Mouse (Mus musculus): ENCODE data around the gene Akt3. TPM values are rescaled to one million over a fixed set of nuclear protein-coding genes. Genes with fewer than 3 reads are reported as not detected.

Akt3 gene
- polyA plus RNA-seq, 1 experiment from 2014 or later, result 4.0 TPM

DNA sequence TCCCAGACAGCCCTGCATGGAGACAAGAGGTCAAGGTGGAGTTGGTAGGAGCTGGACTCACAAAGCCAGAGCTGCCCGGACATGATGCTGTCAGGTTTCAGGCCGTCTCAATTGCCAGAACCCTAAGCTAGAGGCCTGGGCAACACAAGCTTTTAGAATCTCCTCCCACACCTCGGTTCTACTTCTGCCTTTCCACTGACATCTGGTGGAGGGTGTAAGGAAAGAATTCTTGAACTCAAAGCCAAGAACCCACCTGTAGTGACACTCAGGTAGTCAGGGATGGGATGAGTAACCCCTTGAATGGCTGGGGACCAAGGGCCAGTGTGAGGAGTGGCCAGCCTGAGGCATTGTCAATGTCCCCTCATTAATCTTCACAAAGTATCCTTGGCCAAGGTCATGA, 235.3 kb downstream of the Akt3 start:
- no peaks in the 10 kb centered on the region for H3K9me3 ChIP-seq (ENCODE audit: low read length)
- H3K27ac ChIP-seq (ENCODE audit: low read length), result no peak overlapping the region
- no peaks in the 10 kb centered on the region for H3K36me3 ChIP-seq (ENCODE audit: insufficient read depth, low read length)
- H3K27me3 ChIP-seq (replicated peaks; ENCODE audit: insufficient read depth, low read length), result no peaks in the 10 kb centered on the region
- H3K4me2 ChIP-seq (replicated peaks; ENCODE audit: low read depth, low read length), result no peak overlapping the region
- H3K9ac ChIP-seq (replicated peaks; ENCODE audit: low read depth), result no peak overlapping the region
- H3K4me3 ChIP-seq (ENCODE audit: low read depth, low read length), result no peak overlapping the region
- no peak for DNase-seq (ENCODE audit: low spot score)
- TF ChIP-seq EP300 (IDR thresholded peaks at IDR 0.05), result no peak
- TF ChIP-seq CTCF (IDR thresholded peaks at IDR 0.05), result no peak
- no peaks in the 10 kb centered on the region for H3K4me1 ChIP-seq (ENCODE audit: insufficient read depth, low read depth, low read length)
- WGBS, result 64% methylated on average over 3 of the region's 3 CpGs
- no peak for ATAC-seq

DNA sequence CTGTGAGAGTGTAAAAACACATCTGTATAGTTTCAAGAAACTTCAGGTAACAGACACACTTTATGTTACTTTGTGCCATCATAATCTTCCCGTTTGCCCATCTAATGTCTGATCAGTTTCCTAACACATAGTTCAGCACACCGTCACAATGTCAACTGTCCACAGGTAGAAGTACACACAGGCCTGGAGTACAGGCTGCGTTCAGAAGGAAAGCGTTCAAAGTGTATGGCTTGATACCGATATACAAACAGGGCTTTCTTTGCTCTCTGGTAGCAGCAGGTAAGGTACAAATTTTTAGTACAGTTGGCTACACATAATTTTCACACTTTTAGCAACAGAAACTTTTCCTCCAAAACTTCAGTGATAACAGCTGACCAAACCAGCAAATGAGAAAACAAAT, 238.3 kb downstream of the Akt3 start:
- Histone ChIP-seq H3K27me3 (replicated peaks; ENCODE audit: insufficient read depth, low read length) (no peaks in the 10 kb centered on the region), H3K4me3 (ENCODE audit: low read depth, low read length) (no peak overlapping the region), H3K9me3 (ENCODE audit: low read length) (no peaks in the 10 kb centered on the region), H3K4me2 (replicated peaks; ENCODE audit: low read depth, low read length) (no peak overlapping the region), H3K36me3 (ENCODE audit: insufficient read depth, low read length) (no peaks in the 10 kb centered on the region), H3K9ac (replicated peaks; ENCODE audit: low read depth) (no peak overlapping the region), H3K27ac (ENCODE audit: low read length) (no peak overlapping the region), H3K4me1 (ENCODE audit: insufficient read depth, low read depth, low read length) (peaks cover 2% of the 10 kb centered on the region; the same call in 1 of the 2 replicates)
- TF ChIP-seq EP300 (IDR thresholded peaks at IDR 0.05) (no peak), CTCF (IDR thresholded peaks at IDR 0.05) (no peak)
- DNase-seq (ENCODE audit: low spot score) (no peak), ATAC-seq (no peak)
- 94% methylated on average over 5 of the region's 5 CpGs for WGBS

DNA sequence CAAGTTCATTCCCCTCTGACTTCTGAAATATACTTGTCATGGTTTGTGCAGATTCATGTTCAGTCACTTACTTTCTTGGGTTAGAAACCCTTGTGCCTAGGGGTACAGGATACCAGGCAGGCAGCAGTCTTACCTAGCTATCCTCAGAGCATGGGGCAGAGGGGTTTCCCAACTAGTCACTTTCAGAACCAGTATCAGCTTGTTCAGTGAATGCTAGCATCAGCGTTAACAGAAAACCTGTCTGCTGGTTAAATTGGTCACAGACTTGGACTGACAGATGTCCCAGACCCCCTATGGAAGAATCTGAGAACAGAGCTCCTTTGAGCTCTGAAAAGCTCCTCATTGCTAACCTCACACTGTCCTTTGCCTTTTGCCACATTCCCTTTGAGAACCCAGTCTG, 239.3 kb downstream of the Akt3 start:
- DNase-seq (ENCODE audit: low spot score), result no peak
- Histone ChIP-seq H3K4me3 (ENCODE audit: low read depth, low read length) (no peak overlapping the region), H3K4me2 (replicated peaks; ENCODE audit: low read depth, low read length) (no peak overlapping the region), H3K36me3 (ENCODE audit: insufficient read depth, low read length) (no peaks in the 10 kb centered on the region), H3K9me3 (ENCODE audit: low read length) (no peaks in the 10 kb centered on the region), H3K4me1 (ENCODE audit: insufficient read depth, low read depth, low read length) (peaks cover 8% of the 10 kb centered on the region; the same call in 1 of the 2 replicates), H3K27ac (ENCODE audit: low read length) (no peak overlapping the region), H3K27me3 (replicated peaks; ENCODE audit: insufficient read depth, low read length) (no peaks in the 10 kb centered on the region), H3K9ac (replicated peaks; ENCODE audit: low read depth) (no peak overlapping the region)
- 83% methylated on average over 1 of the region's 1 CpGs for WGBS
- TF ChIP-seq CTCF (IDR thresholded peaks at IDR 0.05) (no peak), EP300 (IDR thresholded peaks at IDR 0.05) (no peak)
- no peak for ATAC-seq

DNA sequence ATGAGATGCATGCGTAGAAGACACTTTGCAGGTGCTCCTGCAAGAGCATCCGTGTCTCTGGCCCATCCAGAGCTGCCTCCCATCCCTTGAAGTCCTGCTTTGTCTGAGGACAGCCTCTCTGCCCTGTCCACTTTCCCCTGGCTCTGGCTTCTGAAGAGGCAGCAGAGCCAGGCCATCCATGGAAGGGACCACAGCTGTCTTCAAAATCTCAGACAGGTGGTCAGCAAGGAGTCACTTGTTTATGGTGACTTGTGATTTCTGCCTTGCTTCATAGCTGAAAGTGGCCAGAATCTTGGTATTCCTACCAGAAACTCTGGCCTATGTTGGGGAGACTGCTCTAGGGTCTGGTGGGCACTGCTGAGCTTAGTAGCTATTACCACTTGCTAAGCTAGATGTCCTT, 241.3 kb downstream of the Akt3 start:
- Histone ChIP-seq H3K4me1 (ENCODE audit: insufficient read depth, low read depth, low read length) (peaks cover 8% of the 10 kb centered on the region; the same call in 1 of the 2 replicates), H3K9me3 (ENCODE audit: low read length) (no peaks in the 10 kb centered on the region), H3K36me3 (ENCODE audit: insufficient read depth, low read length) (no peaks in the 10 kb centered on the region), H3K27ac (ENCODE audit: low read length) (no peak overlapping the region), H3K27me3 (replicated peaks; ENCODE audit: insufficient read depth, low read length) (no peaks in the 10 kb centered on the region), H3K4me3 (ENCODE audit: low read depth, low read length) (no peak overlapping the region), H3K9ac (replicated peaks; ENCODE audit: low read depth) (no peak overlapping the region), H3K4me2 (replicated peaks; ENCODE audit: low read depth, low read length) (no peak overlapping the region)
- ATAC-seq (no peak), DNase-seq (ENCODE audit: low spot score) (no peak)
- TF ChIP-seq EP300 (IDR thresholded peaks at IDR 0.05) (no peak), CTCF (IDR thresholded peaks at IDR 0.05) (no peak)
- 83% methylated on average over 2 of the region's 2 CpGs for WGBS

DNA sequence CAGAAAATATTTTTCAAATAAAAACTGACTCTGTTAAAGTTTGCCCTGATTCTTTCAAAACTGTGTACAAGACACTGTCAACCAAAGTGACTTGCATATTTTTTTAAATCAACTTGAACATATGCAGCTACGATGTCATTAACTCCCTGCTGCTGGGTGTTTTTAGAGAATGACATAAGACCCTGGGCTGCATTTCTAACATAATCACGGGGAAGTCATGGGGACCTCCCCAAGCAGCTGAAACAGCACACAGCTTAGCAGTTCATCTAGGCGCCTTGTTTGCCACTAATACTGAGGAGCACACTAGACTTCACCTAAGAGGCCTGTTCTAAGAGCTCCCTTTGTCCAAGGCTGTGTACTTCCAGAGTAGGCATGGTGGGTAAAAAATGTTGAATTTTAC, 242.1 kb downstream of the Akt3 start:
- Histone ChIP-seq H3K9ac (replicated peaks; ENCODE audit: low read depth) (no peak overlapping the region), H3K36me3 (ENCODE audit: insufficient read depth, low read length) (no peaks in the 10 kb centered on the region), H3K4me1 (ENCODE audit: insufficient read depth, low read depth, low read length) (peaks cover 8% of the 10 kb centered on the region; the same call in 1 of the 2 replicates), H3K27me3 (replicated peaks; ENCODE audit: insufficient read depth, low read length) (no peaks in the 10 kb centered on the region), H3K9me3 (ENCODE audit: low read length) (no peaks in the 10 kb centered on the region), H3K4me2 (replicated peaks; ENCODE audit: low read depth, low read length) (no peak overlapping the region), H3K4me3 (ENCODE audit: low read depth, low read length) (no peak overlapping the region), H3K27ac (ENCODE audit: low read length) (no peak overlapping the region)
- no peak for DNase-seq (ENCODE audit: low spot score)
- TF ChIP-seq EP300 (IDR thresholded peaks at IDR 0.05), result no peak
- no peak for TF ChIP-seq CTCF (IDR thresholded peaks at IDR 0.05)
- ATAC-seq, result no peak
- 38% methylated on average over 3 of the region's 3 CpGs for WGBS

DNA sequence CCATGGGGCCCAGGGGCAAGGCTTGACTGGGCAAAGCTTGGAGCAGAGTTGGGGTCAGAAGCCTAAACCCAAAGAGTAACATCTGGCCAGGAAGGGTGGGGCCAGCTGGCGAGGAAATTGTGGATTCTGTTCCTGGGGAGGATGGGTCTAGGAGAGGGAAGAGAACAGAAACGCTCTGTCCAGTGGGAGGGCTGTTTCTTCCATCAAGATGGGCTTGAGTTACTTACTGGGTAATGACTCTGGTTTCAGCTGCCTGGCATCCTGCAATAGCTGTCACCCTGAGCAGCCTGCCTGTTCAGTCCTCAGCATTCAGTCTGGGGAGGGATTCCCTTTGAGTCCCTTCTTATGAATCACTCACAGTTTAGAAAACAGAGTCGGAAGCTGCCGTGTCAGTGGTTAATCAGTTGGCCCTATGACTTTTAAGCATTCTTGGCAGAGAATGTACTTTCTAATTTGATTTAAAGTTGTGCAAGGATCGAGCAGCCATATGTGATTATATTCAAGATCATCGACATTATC, 243.0 kb downstream of the Akt3 start:
- H3K9ac ChIP-seq (replicated peaks; ENCODE audit: low read depth), result no peak overlapping the region
- ATAC-seq, result peak; percentile 41
- no peaks in the 10 kb centered on the region for H3K27me3 ChIP-seq (replicated peaks; ENCODE audit: insufficient read depth, low read length)
- no peaks in the 10 kb centered on the region for H3K9me3 ChIP-seq (ENCODE audit: low read length)
- no peak overlapping the region for H3K4me2 ChIP-seq (replicated peaks; ENCODE audit: low read depth, low read length)
- H3K36me3 ChIP-seq (ENCODE audit: insufficient read depth, low read length), result no peaks in the 10 kb centered on the region
- DNase-seq (ENCODE audit: low spot score), result peak; percentile 18
- 49% methylated on average over 6 of the region's 6 CpGs for WGBS
- no peak for TF ChIP-seq CTCF (IDR thresholded peaks at IDR 0.05)
- TF ChIP-seq EP300 (IDR thresholded peaks at IDR 0.05), result no peak
- no peak overlapping the region for H3K4me3 ChIP-seq (ENCODE audit: low read depth, low read length)
- peaks cover 8% of the 10 kb centered on the region; the same call in 1 of the 2 replicates for H3K4me1 ChIP-seq (ENCODE audit: insufficient read depth, low read depth, low read length)
- 0 out of 2 replicates have a peak overlapping the region, but pooled peaks have one; percentile 38 for H3K27ac ChIP-seq (ENCODE audit: low read length)

DNA sequence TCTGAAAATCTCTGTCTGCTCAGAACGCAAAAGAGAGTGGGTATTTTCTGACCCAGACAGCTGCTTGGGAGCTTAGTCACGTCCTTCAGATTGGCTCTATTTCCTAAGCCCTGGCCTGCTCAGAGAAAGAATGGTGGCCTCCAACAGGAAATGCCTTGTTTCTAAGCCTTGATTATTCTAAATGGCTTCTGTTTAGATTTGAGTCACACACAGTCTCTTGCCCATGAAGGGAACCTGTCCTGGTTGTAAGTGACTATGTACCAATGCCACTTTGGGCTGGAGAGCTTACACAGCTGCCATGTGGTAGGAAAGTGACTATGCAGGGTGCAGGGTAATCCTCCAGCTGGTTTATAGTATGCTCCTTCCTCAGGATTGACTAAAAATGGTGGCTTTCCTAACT, 243.7 kb downstream of the Akt3 start:
- WGBS, result 15% methylated on average over 2 of the region's 2 CpGs
- TF ChIP-seq CTCF (IDR thresholded peaks at IDR 0.05), result no peak

More for the DNA sequence above, 243.7 kb downstream of the Akt3 start:
- no peaks in the 10 kb centered on the region for H3K27me3 ChIP-seq (replicated peaks; ENCODE audit: insufficient read depth, low read length)
- H3K4me3 ChIP-seq (ENCODE audit: low read depth, low read length), result no peak overlapping the region
- H3K4me2 ChIP-seq (replicated peaks; ENCODE audit: low read depth, low read length), result no peak overlapping the region
- H3K4me1 ChIP-seq (ENCODE audit: insufficient read depth, low read depth, low read length), result peaks cover 8% of the 10 kb centered on the region; the same call in 1 of the 2 replicates
- H3K27ac ChIP-seq (ENCODE audit: low read length), result 0 out of 2 replicates have a peak overlapping the region, but pooled peaks have one; percentile 38
- H3K36me3 ChIP-seq (ENCODE audit: insufficient read depth, low read length), result no peaks in the 10 kb centered on the region
- DNase-seq (ENCODE audit: low spot score) (peak; percentile 51), ATAC-seq (peak; percentile 61)
- H3K9me3 ChIP-seq (ENCODE audit: low read length), result no peaks in the 10 kb centered on the region
- no peak overlapping the region for H3K9ac ChIP-seq (replicated peaks; ENCODE audit: low read depth)
